Mouse (Mus musculus) spleen, postnatal 14 days (tissue): ENCODE results near the gene Xrcc1.
A peak's percentile ranks its signal among the peaks of the same experiment; 100 is the strongest.
"Not testable (repeated sequence)": the region's sequence is repeated elsewhere in the genome, so short reads cannot be mapped to it uniquely, and the experiment has no call there.

Source experiments
- DNase-seq, 2 experiments: peaks; one replicate each; pipeline ENCODE4 v3.0.0; 2021 to 2022; ENCODE audit warnings: low spot score in 2 of 2

The Xrcc1 gene

DNA sequence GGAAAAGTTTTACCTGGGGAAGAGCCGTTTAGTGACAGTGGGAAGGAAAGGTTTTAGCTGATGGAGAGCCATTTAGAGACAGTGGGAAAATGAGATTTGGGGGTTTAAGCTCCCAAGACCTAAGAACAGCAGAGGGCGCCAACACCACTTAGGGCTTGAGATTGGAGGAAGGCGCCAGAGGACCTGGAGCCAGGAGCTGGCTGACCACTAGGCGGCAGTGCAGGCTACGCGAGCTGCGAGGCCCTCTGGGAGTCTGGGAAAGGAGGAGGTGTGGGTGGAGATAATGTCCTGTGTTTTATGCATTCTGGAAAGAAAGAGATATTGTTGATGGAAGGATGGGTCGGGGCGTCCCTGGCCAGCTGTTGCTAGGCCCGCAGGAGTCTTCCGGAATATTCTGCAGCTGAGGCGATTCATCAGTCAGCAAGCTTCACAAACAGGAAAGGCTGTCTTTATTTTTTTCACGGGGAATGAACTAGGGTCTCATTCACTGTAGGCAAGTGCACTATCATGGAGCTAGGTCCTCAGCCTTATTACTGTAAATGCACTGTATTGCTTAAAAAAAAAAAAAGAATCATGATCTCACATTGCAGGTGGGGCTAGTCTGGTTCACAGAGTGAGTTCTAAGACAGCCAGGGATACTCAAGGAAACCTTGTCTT lies 55.0 kb downstream of the Xrcc1 start:
- DNase-seq, result peak; percentile 82 to 92

DNA sequence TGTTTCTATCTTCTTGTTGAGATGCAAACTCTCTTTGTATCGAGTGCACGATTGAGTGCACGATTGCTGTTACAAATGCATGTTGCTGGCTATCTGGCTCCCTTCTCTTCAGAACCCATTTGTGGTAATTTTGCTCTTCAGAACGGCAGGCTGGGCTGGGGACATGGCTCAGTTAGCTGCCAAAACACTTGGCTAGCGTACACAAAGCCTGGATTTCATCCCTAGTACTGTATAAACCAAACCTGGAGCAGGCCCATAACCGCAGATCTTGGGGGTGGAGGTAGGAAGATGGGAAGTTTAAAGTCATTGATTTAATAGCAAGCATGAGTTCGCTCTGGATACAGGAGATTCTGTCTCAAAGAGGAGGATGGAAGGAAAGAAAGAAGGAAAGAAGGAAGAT lies 59.5 kb downstream of the Xrcc1 start:
- DNase-seq, result no peak

DNA sequence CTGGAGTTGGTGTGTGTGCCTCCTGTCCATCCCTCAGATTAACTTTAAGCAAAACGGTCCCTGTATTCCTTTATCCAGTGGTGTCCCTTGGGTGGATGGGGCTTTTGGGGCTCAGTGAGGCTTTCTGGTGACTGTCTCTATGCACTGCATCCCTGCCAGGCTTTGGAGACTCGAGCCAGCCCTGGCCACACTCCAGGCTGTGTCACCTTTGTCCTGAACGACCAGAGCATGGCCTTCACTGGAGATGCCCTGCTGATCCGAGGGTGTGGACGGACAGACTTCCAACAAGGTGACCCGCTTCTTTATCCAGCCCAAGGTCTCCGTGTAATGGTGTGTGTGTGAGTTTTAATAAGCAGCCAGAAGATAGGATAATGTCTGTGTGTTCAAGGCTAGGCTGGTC lies 60.0 kb downstream of the Xrcc1 start:
- DNase-seq, result no peak

DNA sequence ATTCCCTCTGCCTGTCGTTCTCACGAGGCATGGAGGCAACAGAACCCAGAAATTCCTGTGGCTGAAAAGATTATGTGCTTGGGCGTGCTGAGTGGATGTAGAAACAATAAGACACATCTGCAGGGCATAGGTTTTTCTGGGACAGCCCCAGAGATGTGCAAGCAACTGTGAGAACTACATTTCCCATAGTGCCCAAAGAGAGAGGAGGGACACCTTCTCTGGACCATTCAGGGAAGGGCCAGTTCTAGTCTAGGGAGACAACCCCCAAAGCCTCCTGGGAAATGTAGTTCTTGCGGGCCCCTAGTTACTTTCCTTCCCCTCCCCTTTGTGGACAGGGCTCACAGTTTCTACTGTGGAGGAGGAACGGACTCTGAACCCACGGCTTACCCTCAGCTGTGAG lies 61.9 kb downstream of the Xrcc1 start:
- DNase-seq, result peak in 1 of 2 experiments; percentile 62

DNA sequence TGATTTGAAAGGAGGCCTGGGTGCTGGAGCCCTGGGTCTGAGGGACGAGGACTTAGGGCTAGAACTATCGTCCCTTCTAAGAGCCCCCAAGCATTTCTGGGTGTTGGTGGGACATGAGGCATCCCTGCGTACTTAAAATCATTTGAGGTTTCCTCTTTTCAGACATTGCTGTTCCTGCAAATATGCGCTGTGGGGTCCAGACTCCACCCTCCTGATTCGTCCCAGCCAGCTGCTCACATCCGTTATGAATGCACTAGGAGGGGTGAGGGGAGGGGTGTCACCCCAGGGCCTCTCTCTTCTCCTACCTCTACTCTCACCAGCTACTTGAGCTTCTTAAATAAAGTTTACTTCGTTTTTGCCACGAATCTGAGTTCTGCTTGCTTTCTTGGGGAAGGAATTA lies 62.5 kb downstream of the Xrcc1 start:
- DNase-seq, result no peak

DNA sequence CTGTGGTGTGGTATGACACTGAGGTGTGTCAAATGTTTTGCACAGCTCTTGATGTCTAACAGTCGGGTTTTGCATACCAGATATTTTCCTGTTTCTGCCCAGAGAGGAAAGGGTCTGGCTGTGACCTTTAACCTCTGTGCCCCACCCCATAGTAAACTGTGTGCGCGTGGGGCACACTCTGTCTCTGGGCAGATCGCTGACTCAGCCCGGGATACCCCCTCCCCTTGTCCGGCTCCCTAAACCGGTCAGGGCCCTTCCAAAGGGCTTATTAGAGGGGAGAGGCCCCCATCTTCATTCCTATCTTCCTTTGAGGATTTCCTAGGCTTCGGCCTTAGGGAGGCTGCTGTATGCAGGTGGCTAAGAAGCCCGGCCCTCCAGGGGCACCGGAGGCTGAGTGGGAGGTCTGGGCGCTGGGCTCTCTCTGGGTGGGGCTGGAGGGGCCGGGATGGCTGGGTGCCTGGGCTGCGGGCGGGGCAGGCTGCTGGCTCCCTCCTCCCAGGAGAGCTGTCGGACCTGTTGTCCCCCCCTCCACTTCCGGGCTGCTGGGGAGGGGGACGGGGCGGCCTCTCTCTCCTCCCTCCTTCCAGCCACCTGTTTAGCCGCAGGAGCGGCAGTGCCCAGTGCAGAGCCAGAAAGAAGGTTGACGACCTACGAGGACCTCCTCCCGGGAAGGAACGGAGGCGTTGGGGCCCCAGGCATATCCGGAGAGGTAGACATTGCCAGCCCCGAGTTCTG lies 64.2 kb downstream of the Xrcc1 start, which contains the start of gene Phldb3:
TSS of gene Phldb3 (plus strand) at position 620 of the 735 bp plus-strand sequence.
- peak in 1 of 2 experiments; percentile 22 for DNase-seq

DNA sequence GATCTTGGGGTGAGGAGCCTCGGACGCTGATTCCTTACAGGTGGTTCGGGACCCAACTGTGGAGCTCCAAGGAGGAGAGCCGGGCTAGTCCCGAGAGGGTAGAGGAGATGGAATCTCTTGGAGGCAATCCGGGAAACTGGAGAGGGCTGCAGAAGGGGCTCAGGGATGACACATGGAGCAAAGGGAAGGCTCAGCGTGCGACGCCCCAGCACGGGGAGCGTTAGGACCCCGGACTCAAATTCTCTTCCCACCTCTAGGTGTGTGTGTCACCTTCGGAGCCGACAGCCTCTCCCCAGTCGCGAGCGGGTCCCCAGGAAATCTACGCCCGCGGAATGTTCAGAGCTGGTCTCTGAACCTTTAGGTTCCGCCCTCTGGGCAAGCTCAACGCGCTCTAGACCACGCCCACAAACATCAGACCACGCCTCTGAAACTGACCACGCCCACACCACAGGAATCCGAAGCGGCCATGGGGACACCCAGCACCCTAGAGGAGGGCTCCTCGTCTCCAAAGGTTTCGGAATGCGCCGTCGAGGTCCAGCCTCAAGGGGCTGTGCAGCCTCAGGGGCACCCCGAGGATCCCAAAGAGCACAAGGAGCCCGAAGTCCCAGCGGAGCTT lies 64.9 kb downstream of the Xrcc1 start:
- peak; percentile 93 to 95 for DNase-seq

DNA sequence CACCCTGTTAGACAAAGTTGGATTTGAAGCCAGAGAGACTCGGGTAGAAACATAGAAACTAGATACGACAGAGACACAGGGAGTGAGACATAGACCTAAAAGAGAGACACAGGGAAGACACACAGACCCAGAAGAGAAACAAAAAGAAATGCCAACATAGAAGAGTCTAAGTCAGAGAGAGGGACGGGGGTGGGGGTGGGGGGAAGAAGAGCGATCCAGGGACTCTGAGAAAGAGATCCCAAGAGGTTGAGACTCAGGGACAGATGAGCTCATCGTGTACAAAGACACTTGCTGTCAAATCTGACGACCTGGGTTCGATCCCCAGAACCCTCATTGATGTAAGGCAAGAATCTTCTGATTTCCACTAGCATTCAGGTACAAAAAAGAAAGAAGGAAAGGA lies 65.6 kb downstream of the Xrcc1 start:
- DNase-seq, result no peak

DNA sequence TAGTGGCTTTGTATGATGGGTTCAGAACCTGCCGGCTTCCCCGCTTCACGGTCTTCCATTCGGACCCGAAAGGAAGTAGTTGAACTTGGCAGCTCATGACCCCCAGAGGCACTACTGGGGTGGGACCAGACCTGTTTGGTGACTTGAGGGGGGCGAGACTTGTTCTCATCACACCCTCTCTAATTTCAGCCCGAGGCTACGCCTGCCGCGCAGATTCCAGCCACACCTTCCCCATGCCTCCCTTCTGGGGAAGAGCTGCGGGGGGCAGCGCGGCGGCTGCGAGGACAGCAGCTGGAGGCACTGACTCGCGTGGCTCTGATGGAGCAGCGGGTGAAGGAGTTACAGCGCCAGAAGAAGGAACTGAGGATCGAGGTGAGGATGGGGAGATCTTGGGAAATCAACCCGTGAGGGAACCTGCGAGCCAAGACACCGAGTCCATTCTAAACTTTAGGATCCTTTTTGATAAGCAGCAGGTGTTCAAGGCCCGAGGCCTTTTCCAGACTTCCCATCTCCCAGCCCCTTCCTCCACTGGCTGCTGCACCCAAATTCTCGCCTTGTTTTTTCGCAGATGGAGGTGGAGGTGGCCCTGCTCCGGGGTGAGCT lies 66.3 kb downstream of the Xrcc1 start:
- DNase-seq, result no peak

DNA sequence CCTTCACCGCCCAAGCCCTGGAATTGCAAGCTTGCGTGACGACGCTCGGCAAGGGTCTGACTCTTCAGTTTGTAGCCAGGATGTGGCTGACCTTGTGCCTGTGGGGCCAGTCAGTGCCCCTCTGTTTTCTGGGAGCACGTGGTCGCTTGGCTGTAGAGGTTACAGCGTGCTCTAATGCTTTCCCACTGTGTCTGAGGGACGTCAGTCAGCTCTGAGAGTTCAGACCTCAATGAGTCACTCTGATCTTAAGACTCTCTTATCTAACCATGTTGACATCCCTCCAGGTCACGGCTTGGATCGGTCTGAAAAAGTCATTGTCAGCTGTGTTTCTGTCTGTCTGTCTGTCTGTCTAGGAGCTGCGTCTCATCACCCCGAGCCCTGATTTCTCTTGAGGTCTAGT lies 68.7 kb downstream of the Xrcc1 start:
- DNase-seq, result no peak

DNA sequence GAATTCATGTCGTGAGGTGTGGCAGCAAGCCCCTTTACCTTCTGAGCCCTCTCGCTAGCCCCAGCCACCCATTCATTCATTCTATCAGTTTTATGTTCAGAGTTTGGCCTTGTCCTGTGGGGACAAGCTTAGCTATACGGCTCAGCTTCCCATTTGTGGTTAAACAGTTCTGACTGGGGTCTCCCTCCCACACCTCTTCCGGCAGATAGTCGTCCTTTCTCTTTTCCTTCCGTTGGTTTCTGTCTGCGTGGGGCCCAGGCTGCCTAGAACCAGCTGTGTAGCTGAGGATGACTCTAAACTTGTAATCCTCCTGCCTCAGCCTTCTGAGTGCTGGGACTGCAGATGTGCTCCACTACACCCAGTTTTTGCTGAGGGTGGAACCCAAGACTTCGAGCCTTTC lies 71.7 kb downstream of the Xrcc1 start:
- no peak for DNase-seq

DNA sequence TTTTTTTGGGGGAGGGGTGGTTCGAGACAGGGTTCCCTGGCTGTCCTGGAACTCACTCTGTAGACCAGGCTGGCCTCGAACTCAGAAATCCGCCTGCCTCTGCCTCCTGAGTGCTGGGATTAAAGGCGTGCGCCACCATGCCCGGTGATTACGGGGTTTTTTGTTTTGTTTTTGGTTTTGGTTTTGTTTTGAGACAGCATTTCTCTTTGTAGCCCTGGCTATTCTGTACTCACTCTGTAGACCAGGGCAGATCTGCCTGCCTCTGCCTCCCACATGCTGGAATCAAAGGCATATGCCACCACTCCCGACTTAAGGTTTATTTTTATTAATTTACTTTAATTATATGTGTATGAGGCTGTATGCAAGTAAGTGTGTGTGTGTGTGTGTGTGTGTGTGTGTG lies 72.3 kb downstream of the Xrcc1 start:
- not testable (repeated sequence) for DNase-seq

DNA sequence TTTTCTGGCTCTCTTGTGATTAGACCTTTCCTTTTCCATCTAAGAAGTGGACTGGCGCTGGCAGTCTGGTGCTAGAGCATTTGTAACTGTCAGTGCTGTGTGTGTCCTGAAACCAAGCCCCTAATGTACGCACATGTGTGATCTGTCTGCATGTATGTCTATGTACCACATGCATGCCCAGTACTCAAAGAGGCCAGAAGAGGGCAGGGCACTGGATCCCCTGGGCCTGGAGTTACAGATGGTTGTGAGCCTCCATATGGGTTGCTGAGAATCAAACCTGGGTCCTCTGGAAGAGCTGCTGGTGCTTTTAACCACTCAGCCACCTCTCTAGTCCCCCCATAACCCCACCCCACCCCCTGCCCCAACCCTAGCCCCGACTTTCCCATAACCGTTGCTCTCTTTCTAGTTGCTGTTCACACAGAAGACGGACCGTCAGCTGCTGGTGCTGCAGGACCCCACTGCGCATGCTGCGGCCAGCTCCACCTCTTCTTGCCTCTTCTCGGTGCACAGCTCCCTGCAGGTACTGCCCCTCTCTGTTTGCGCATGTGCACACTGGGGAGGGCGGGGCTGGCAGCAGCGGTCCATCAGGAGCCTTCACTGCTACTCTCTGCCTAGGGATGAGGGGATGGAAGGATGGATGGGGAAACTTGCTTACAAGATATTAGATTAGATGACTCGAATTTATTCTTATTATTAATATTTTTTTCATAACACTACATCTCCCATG lies 73.7 kb downstream of the Xrcc1 start:
- DNase-seq, result no peak

DNA sequence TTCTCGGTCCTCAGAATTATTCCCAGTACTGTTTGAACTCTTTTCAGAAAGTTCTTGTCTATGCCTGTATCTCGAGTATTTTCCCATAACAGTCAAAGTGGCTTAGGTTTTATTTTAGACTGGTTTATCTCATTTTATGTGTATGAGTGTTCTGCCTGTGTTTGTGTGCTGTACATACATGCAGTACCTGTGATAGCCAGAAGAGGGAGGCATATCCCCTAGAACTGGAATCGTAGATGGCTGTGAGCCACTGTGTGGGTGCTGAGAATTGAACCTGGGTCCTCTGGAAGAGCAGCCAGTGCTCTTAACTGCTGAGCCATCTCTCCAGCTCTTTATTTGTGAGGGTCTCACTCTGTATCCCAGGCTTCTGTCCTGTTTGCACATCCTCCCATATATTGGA lies 75.1 kb downstream of the Xrcc1 start:
- DNase-seq, result no peak

DNA sequence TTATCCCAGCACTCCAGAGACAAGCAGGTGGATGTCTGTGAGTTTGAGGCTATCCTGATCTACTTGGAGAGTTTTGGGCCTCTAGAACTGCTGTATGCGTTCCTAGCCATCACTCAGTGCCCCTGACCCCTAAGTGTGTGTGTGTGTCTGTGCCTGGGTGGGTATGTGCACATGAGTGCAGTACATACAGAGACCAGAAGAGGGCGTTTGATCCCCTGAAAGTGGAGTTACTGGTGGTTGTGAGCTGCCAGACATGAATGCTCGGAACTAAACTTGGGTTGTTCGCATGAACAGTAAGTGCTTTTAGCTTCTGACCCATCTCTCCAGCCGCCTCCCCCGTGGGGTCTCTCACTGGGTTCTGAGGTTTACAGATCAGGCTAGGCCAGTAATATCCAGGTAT lies 76.9 kb downstream of the Xrcc1 start:
- DNase-seq, result no peak
